In genomic region chr11:60697561-60697960, GRCm38 (mm10) we compare ENCODE assay signal across 8 mouse cellular contexts. TPM values are rescaled to one million over a fixed set of nuclear protein-coding genes. Genes with fewer than 3 reads are reported as not detected.
DNase-seq lines count a peak whose midpoint lies in the region; ATAC-seq and TF ChIP-seq lines count a peak whose summit lies in the region.

No protein-coding gene starts in this region.

- H3K36me3 ChIP-seq in intestine, embryonic 14.5 days (ENCODE audit: control insufficient read depth, insufficient read depth, low read length) = 0 out of 2 replicates have a peak, but pooled peaks cover 3% of the 10 kb centered on the region
- no peaks in the 10 kb centered on the region for H3K36me3 ChIP-seq in intestine, embryonic 15.5 days
- no peaks in the 10 kb centered on the region; the same call in 1 of the 2 replicates for H3K36me3 ChIP-seq in ES-E14 (ENCODE audit: control insufficient read depth, insufficient read depth, low read length, poor library complexity, severe bottlenecking)
- H3K36me3 ChIP-seq in embryonic facial prominence, embryonic 11.5 days (replicated peaks; ENCODE audit: control insufficient read depth, insufficient read depth, low read depth, low read length) = no peaks in the 10 kb centered on the region

- in situ Hi-C loops in ES-E14 (cut with MboI; ENCODE audit: low sequenced_read_pairs in 2 of 2, unreplicated experiment in 2 of 2) = no loop called here

- 62% methylated on average over 2 of the region's 2 CpGs for WGBS in intestine, embryonic 14.5 days
- 73% methylated on average over 2 of the region's 2 CpGs for WGBS in intestine, embryonic 15.5 days
- 74% methylated on average over 2 of the region's 2 CpGs for WGBS in embryonic facial prominence, embryonic 11.5 days

- no peak overlapping the region for H3K27ac ChIP-seq in intestine, embryonic 14.5 days (ENCODE audit: low read depth)
- H3K27ac ChIP-seq in intestine, embryonic 15.5 days = no peak overlapping the region
- no peak overlapping the region for H3K27ac ChIP-seq in ES-E14 (ENCODE audit: insufficient read depth, low read depth, low read length, poor library complexity, severe bottlenecking)
- H3K27ac ChIP-seq in embryonic facial prominence, embryonic 11.5 days (replicated peaks; ENCODE audit: low read depth, low read length) = no peak overlapping the region

- no peak for ATAC-seq in intestine, embryonic 14.5 days (replicated peaks; ENCODE audit: low FRiP score, low TSS enrichment, low read depth)
- ATAC-seq in intestine, embryonic 15.5 days = no peak
- no peak for ATAC-seq in embryonic facial prominence, embryonic 11.5 days (replicated peaks; ENCODE audit: insufficient number of reproducible peaks, low FRiP score, low TSS enrichment, low read depth)

- H3K4me3 ChIP-seq in intestine, embryonic 14.5 days (ENCODE audit: low read depth, low read length) = no peak overlapping the region
- H3K4me3 ChIP-seq in intestine, embryonic 15.5 days (replicated peaks) = no peak overlapping the region
- H3K4me3 ChIP-seq in ES-E14 (ENCODE audit: insufficient read depth in 1 of 2, low read depth in 1 of 2, low read length in 2 of 2, poor library complexity in 1 of 2, severe bottlenecking in 1 of 2) = no peak overlapping the region
- no peak overlapping the region for H3K4me3 ChIP-seq in embryonic facial prominence, embryonic 11.5 days (ENCODE audit: low read depth, low read length)

- H3K9me3 ChIP-seq in intestine, embryonic 14.5 days (ENCODE audit: control insufficient read depth, low read length) = no peaks in the 10 kb centered on the region
- no peaks in the 10 kb centered on the region for H3K9me3 ChIP-seq in intestine, embryonic 15.5 days
- no peaks in the 10 kb centered on the region for H3K9me3 ChIP-seq in ES-E14 (ENCODE audit: control insufficient read depth, insufficient read depth, low read depth, low read length)
- no peaks in the 10 kb centered on the region for H3K9me3 ChIP-seq in embryonic facial prominence, embryonic 11.5 days (replicated peaks; ENCODE audit: control insufficient read depth, low read length)

- no peaks in the 10 kb centered on the region for H3K27me3 ChIP-seq in intestine, embryonic 14.5 days (replicated peaks; ENCODE audit: control insufficient read depth, insufficient read depth, low read length)
- H3K27me3 ChIP-seq in intestine, embryonic 15.5 days (replicated peaks) = no peaks in the 10 kb centered on the region
- no peaks in the 10 kb centered on the region for H3K27me3 ChIP-seq in embryonic facial prominence, embryonic 11.5 days (ENCODE audit: control insufficient read depth, insufficient read depth, low read length)

- DNase-seq in intestine, embryonic 14.5 days (ENCODE audit: low spot score) = peak; percentile 28
- DNase-seq in A20 (ENCODE audit: low read depth, low spot score) (peak; percentile 50), ES-E14 (ENCODE audit: low read depth, low spot score) (no peak)
- DNase-seq in embryonic facial prominence, embryonic 11.5 days (ENCODE audit: low spot score) = peak; percentile 54
- DNase-seq in right cerebral cortex, adult 2 months (ENCODE audit: low spot score in 2 of 2) = no peak
- DNase-seq in layer of hippocampus, postnatal 10 days (ENCODE audit: low spot score in 2 of 2) = no peak
- DNase-seq in urinary bladder, postnatal 14 days (ENCODE audit: low spot score) = no peak

- H3K9ac ChIP-seq in intestine, embryonic 14.5 days (ENCODE audit: low read length) = no peak overlapping the region
- H3K9ac ChIP-seq in intestine, embryonic 15.5 days = no peak overlapping the region
- no peak overlapping the region for H3K9ac ChIP-seq in ES-E14 (ENCODE audit: insufficient read depth, low read depth, low read length, poor library complexity, severe bottlenecking)
- H3K9ac ChIP-seq in embryonic facial prominence, embryonic 11.5 days (replicated peaks; ENCODE audit: low read length) = no peak overlapping the region

- H3K4me1 ChIP-seq in intestine, embryonic 14.5 days (replicated peaks; ENCODE audit: control insufficient read depth, insufficient read depth, low read length) = peaks cover 19% of the 10 kb centered on the region
- H3K4me1 ChIP-seq in intestine, embryonic 15.5 days (replicated peaks) = peaks cover 20% of the 10 kb centered on the region
- H3K4me1 ChIP-seq in ES-E14 (ENCODE audit: control insufficient read depth in 2 of 2, insufficient read depth in 2 of 2, low read length in 2 of 2, poor library complexity in 1 of 2) = peaks cover 5 to 9% of the 10 kb centered on the region in 2 experiments; a peak in 3 of 4 replicates
- peaks cover 4% of the 10 kb centered on the region; the same call in 1 of the 2 replicates for H3K4me1 ChIP-seq in embryonic facial prominence, embryonic 11.5 days (ENCODE audit: control insufficient read depth, insufficient read depth, low read length)

- no peak overlapping the region for H3K4me2 ChIP-seq in intestine, embryonic 14.5 days (ENCODE audit: low read length)
- H3K4me2 ChIP-seq in intestine, embryonic 15.5 days (replicated peaks) = no peak overlapping the region
- no peak overlapping the region for H3K4me2 ChIP-seq in embryonic facial prominence, embryonic 11.5 days (ENCODE audit: low read depth, low read length)

TF ChIP-seq in ES-E14, 5 proteins besides CTCF, POLR2A, EP300 and RAD21:
- TF ChIP-seq MAFK (IDR thresholded peaks at IDR 0.05; ENCODE audit: insufficient read depth, low read depth, low read length) (no peak), ZNF384 (IDR thresholded peaks at IDR 0.05; ENCODE audit: low read depth, low read length) (0 out of 2 replicates have a peak, but pooled peaks have one; percentile 8)

RNA-seq across cellular contexts. Expression of gene Llgl1, which starts 2.0 kb away (rescaled TPM):
- 53.7 and 53.8 TPM in 2 replicates for polyA plus RNA-seq in intestine, embryonic 14.5 days (2014; fragmentation: Nextera tagmentation; extraction: Ambion mirVana)
- 32.6 and 34.3 TPM in 2 replicates for polyA plus RNA-seq in intestine, embryonic 15.5 days (2015; fragmentation: Nextera tagmentation; extraction: Ambion mirVana)
- total RNA-seq in ES-E14 (2012; rRNA removed) = 25.5 and 33.0 TPM in 2 replicates
- polyA plus RNA-seq in embryonic facial prominence, embryonic 11.5 days (2014; fragmentation: Nextera tagmentation; extraction: Ambion mirVana) = 67.8 and 79.1 TPM in 2 replicates
- 10 to 100 TPM; 42.5 to 47.3 TPM for total RNA-seq in layer of hippocampus, postnatal 10 days (2021)

RNA-seq across cellular contexts. Expression of gene Flii, which starts 29.5 kb away (rescaled TPM):
- polyA plus RNA-seq in intestine, embryonic 14.5 days (2014; fragmentation: Nextera tagmentation; extraction: Ambion mirVana) = 87.2 and 91.8 TPM in 2 replicates
- polyA plus RNA-seq in intestine, embryonic 15.5 days (2015; fragmentation: Nextera tagmentation; extraction: Ambion mirVana) = 74.8 and 86.2 TPM in 2 replicates
- 53.3 and 55.3 TPM in 2 replicates for total RNA-seq in ES-E14 (2012; rRNA removed)
- polyA plus RNA-seq in embryonic facial prominence, embryonic 11.5 days (2014; fragmentation: Nextera tagmentation; extraction: Ambion mirVana) = 50.5 and 56.9 TPM in 2 replicates
- total RNA-seq in layer of hippocampus, postnatal 10 days (2021) = 10 to 100 TPM; 54.7 to 57.8 TPM

RNA-seq across cellular contexts. Expression of gene Mief2, which starts 30.6 kb away (rescaled TPM):
- 11.4 and 11.8 TPM in 2 replicates for polyA plus RNA-seq in intestine, embryonic 14.5 days (2014; fragmentation: Nextera tagmentation; extraction: Ambion mirVana)
- 9.3 and 9.4 TPM in 2 replicates for polyA plus RNA-seq in intestine, embryonic 15.5 days (2015; fragmentation: Nextera tagmentation; extraction: Ambion mirVana)
- 24.8 and 39.2 TPM in 2 replicates for total RNA-seq in ES-E14 (2012; rRNA removed)
- polyA plus RNA-seq in embryonic facial prominence, embryonic 11.5 days (2014; fragmentation: Nextera tagmentation; extraction: Ambion mirVana) = 11.6 and 14.1 TPM in 2 replicates
- 10 to 100 TPM; 25.4 to 27.7 TPM for total RNA-seq in layer of hippocampus, postnatal 10 days (2021)

Comparison
In these comparisons a context has a peak if more than half of its experiments do, and no peak if none do; other contexts are left out.
1. DNase-seq: peak in intestine, embryonic 14.5 days (single experiment), A20 (single experiment) and embryonic facial prominence, embryonic 11.5 days (single experiment); none in ES-E14 (single experiment), right cerebral cortex, adult 2 months (0 of 2), layer of hippocampus, postnatal 10 days (0 of 2) and urinary bladder, postnatal 14 days (single experiment).